Mouse (Mus musculus) brain, embryonic 14.5 days (tissue): ENCODE data around the gene Raet1d. TPM values are rescaled to one million over a fixed set of nuclear protein-coding genes. Genes with fewer than 3 reads are reported as not detected.

ENCODE experiments used
- DNase-seq: peaks from one replicate; pipeline ENCODE4 v3.0.0-alpha.2; 2011; ENCODE audit warnings: low read depth
- CTCF ChIP-seq: fragments of 200-500 bp; IDR thresholded peaks from 2 replicates; pipeline ENCODE4 v1.5.1; 2012; ENCODE audit warnings: inconsistent platforms, mild to moderate bottlenecking, moderate library complexity, borderline replicate concordance; ENCODE audit not compliant: insufficient read depth, insufficient read length; ENCODE audit errors: extremely low read depth
- polyA plus RNA-seq: library from polyadenylated mRNA; depleted of rRNA; stranded (reverse); fragments of >200 nt; gene quantifications from 2 replicates; pipeline ENCODE4 v1.2.3, GENCODE M21; 2012; rRNA removed

Gene Raet1d
- polyA plus RNA-seq, 1 experiment: 1.4 TPM

DNA sequence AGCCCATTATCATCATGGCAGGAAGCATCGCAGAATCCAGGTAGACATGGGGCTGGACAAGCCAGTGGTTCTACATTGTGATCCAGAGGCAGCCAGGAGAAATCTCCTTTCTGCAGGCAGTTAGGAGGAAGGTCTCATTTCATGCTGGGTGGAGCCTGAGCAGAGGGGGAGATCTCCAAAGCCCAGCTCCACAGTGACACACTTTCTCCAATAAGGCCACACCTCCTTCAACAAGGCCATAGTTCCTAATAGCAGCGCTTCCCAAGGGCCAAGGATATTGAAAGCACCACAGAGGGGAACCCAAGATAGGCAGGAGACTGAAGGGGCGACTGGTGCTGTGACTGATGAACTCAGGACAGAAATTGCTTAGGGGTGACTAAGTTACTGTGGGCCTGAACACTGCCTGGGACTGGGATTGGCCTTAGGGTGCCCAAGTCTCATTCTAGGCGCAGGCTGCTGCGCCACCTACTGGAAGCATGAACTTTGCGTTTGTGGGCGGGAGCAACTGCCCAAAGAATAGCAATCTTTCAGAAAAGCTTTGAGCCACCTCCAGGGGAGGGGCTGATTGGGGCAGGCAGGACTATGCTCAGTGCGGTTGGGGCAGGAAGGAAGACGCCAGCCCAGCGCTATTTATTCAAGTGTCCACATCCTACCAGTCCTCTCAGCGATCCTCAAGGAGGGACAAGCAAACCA is 42.0 kb downstream of the Raet1d start:
- TF ChIP-seq CTCF: peak; percentile 53; the same call in 1 of the 2 replicates

GRCm38 (mm10) chr10:22413702-22414494 is 53.5 kb downstream of the Raet1d start:
- peak; percentile 43 for DNase-seq

More for the DNA sequence above, 42.0 kb downstream of the Raet1d start:
- DNase-seq: peak; percentile 58

Other genes starting within 250 kb of the Raet1d start
- gene E030030I06Rik, start 211.3 kb upstream of the Raet1d start, polyA plus RNA-seq: 2.6 and 3.4 TPM in 2 replicates
- gene Raet1e, start 202.0 kb upstream of the Raet1d start, polyA plus RNA-seq: 1.1 TPM in 2 replicates
- 0.78 and 0.93 TPM in 2 replicates for gene H60b, start 202.0 kb upstream of the Raet1d start, polyA plus RNA-seq